8 mouse cellular contexts compared by ENCODE assay signal in the genomic region with DNA sequence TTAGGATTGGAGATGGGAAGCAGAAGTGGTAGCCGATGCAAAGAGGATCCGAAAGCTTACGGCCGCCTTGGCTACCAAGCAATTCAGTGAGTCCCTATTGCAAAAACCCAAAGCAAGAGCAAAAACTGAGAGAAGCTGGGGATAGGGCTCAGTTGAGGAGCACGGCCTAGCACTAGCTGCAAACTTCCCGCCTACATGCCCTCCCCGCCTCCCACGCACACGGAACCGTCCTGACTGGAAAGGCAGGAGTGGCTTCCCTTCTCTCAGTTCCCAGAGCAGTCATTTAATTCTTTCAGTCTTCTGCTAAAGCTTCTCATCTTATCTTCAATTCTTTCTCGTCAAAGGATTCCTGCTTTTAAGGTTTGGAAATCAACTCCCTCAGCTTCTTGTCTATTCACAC. TPM values are rescaled to one million over a fixed set of nuclear protein-coding genes. Genes with fewer than 3 reads are reported as not detected.
DNase-seq lines count a peak whose midpoint lies in the region; ATAC-seq lines count a peak whose summit lies in the region.

No protein-coding gene starts in this region.

- ATAC-seq in limb, embryonic 15.5 days (ENCODE audit: insufficient number of reproducible peaks, low FRiP score, low TSS enrichment, low read depth), result no peak
- no peak for ATAC-seq in forebrain, embryonic 12.5 days (ENCODE audit: low FRiP score)

- no peaks in the 10 kb centered on the region for H3K9me3 ChIP-seq in limb, embryonic 15.5 days
- no peaks in the 10 kb centered on the region for H3K9me3 ChIP-seq in limb, embryonic 10.5 days (replicated peaks)
- no peaks in the 10 kb centered on the region for H3K9me3 ChIP-seq in embryonic facial prominence, embryonic 10.5 days
- H3K9me3 ChIP-seq in forebrain, embryonic 12.5 days, result no peaks in the 10 kb centered on the region

- no peak overlapping the region for H3K4me2 ChIP-seq in limb, embryonic 15.5 days
- no peak overlapping the region for H3K4me2 ChIP-seq in forebrain, embryonic 12.5 days

- H3K27ac ChIP-seq in limb, embryonic 15.5 days, result peak overlapping the region; percentile 33; the same call in 1 of the 2 replicates
- H3K27ac ChIP-seq in limb, embryonic 10.5 days, result no peak overlapping the region
- no peak overlapping the region for H3K27ac ChIP-seq in embryonic facial prominence, embryonic 10.5 days (replicated peaks)
- H3K27ac ChIP-seq in forebrain, embryonic 12.5 days, result no peak overlapping the region

- WGBS in limb, embryonic 15.5 days, result 82% methylated on average over 11 of the region's 11 CpGs
- WGBS in limb, embryonic 10.5 days, result 88% methylated on average over 11 of the region's 11 CpGs
- 91% methylated on average over 11 of the region's 11 CpGs for WGBS in embryonic facial prominence, embryonic 10.5 days
- 94% methylated on average over 11 of the region's 11 CpGs for WGBS in forebrain, embryonic 12.5 days

- H3K27me3 ChIP-seq in limb, embryonic 15.5 days, result no peaks in the 10 kb centered on the region
- no peaks in the 10 kb centered on the region for H3K27me3 ChIP-seq in limb, embryonic 10.5 days (ENCODE audit: low read depth, poor library complexity, severe bottlenecking)
- H3K27me3 ChIP-seq in embryonic facial prominence, embryonic 10.5 days (replicated peaks; ENCODE audit: low read depth, poor library complexity, severe bottlenecking), result no peaks in the 10 kb centered on the region
- H3K27me3 ChIP-seq in forebrain, embryonic 12.5 days, result no peaks in the 10 kb centered on the region

- no peaks in the 10 kb centered on the region for H3K36me3 ChIP-seq in limb, embryonic 15.5 days
- 0 out of 2 replicates have a peak, but pooled peaks cover 2% of the 10 kb centered on the region for H3K36me3 ChIP-seq in limb, embryonic 10.5 days
- no peaks in the 10 kb centered on the region for H3K36me3 ChIP-seq in embryonic facial prominence, embryonic 10.5 days (replicated peaks)
- no peaks in the 10 kb centered on the region for H3K36me3 ChIP-seq in forebrain, embryonic 12.5 days (replicated peaks)

- no peak overlapping the region for H3K9ac ChIP-seq in limb, embryonic 15.5 days
- no peak overlapping the region for H3K9ac ChIP-seq in forebrain, embryonic 12.5 days

- peaks cover 11% of the 10 kb centered on the region; the same call in 1 of the 2 replicates for H3K4me1 ChIP-seq in limb, embryonic 15.5 days
- peaks cover 19% of the 10 kb centered on the region for H3K4me1 ChIP-seq in limb, embryonic 10.5 days
- H3K4me1 ChIP-seq in embryonic facial prominence, embryonic 10.5 days, result peaks cover 31% of the 10 kb centered on the region
- H3K4me1 ChIP-seq in forebrain, embryonic 12.5 days, result peaks cover 14% of the 10 kb centered on the region

- intact Hi-C loops in gastrocnemius, postnatal 36 days (cut with DNase I), result no loop called here

- DNase-seq in cerebellum, adult 11 months, result peak; percentile 19
- no peak for DNase-seq in cerebellum, postnatal 4 days (ENCODE audit: low spot score in 2 of 2)
- no peak for DNase-seq in limb, embryonic 10.5 days (ENCODE audit: low spot score)
- DNase-seq in embryonic facial prominence, embryonic 10.5 days (ENCODE audit: low spot score), result no peak
- DNase-seq in lung, postnatal 25 days (ENCODE audit: low spot score), result peak; percentile 21
- DNase-seq in gastrocnemius, postnatal 36 days, result no peak

- no peak overlapping the region for H3K4me3 ChIP-seq in limb, embryonic 15.5 days
- no peak overlapping the region for H3K4me3 ChIP-seq in limb, embryonic 10.5 days
- 0 out of 2 replicates have a peak overlapping the region, but pooled peaks have one; percentile 91 for H3K4me3 ChIP-seq in embryonic facial prominence, embryonic 10.5 days
- no peak overlapping the region for H3K4me3 ChIP-seq in forebrain, embryonic 12.5 days (replicated peaks)

RNA-seq across cellular contexts. Expression of a gene that starts 1.5 kb away (rescaled TPM):
- 9.2 and 9.9 TPM in 2 replicates for polyA plus RNA-seq in limb, embryonic 15.5 days (2015; fragmentation: Nextera tagmentation; extraction: Ambion mirVana)
- polyA plus RNA-seq in limb, embryonic 10.5 days (2016; fragmentation: Nextera tagmentation; extraction: Ambion mirVana), result 16.0 and 16.6 TPM in 2 replicates
- 15.6 and 17.4 TPM in 2 replicates for polyA plus RNA-seq in embryonic facial prominence, embryonic 10.5 days (2016; fragmentation: Nextera tagmentation; extraction: Ambion mirVana)
- polyA plus RNA-seq in forebrain, embryonic 12.5 days (2016; fragmentation: Nextera tagmentation; extraction: Ambion mirVana), result 13.0 and 18.1 TPM in 2 replicates
- total RNA-seq in gastrocnemius, postnatal 36 days (2021), result 1 to 10 TPM; 8.1 to 9.8 TPM

RNA-seq across cellular contexts. Expression of a gene that starts 1.7 kb away (rescaled TPM):
- 12.8 and 15.9 TPM in 2 replicates for polyA plus RNA-seq in limb, embryonic 15.5 days (2015; fragmentation: Nextera tagmentation; extraction: Ambion mirVana)
- polyA plus RNA-seq in limb, embryonic 10.5 days (2016; fragmentation: Nextera tagmentation; extraction: Ambion mirVana), result 8.5 and 12.3 TPM in 2 replicates
- polyA plus RNA-seq in embryonic facial prominence, embryonic 10.5 days (2016; fragmentation: Nextera tagmentation; extraction: Ambion mirVana), result 10.1 and 11.1 TPM in 2 replicates
- polyA plus RNA-seq in forebrain, embryonic 12.5 days (2016; fragmentation: Nextera tagmentation; extraction: Ambion mirVana), result 20.9 and 22.7 TPM in 2 replicates
- 1 to 10 TPM; 7.4 to 8.3 TPM for total RNA-seq in gastrocnemius, postnatal 36 days (2021)

Comparison
In these comparisons a context has a peak if more than half of its experiments do, and no peak if none do; other contexts are left out.
1. DNase-seq: peak in cerebellum, adult 11 months (single experiment) and lung, postnatal 25 days (single experiment); none in cerebellum, postnatal 4 days (0 of 2), limb, embryonic 10.5 days (single experiment), embryonic facial prominence, embryonic 10.5 days (single experiment) and gastrocnemius, postnatal 36 days (0 of 2).